Mouse (Mus musculus): ENCODE results near the gene Ube2g2. TPM values are rescaled to one million over a fixed set of nuclear protein-coding genes. Genes with fewer than 3 reads are reported as not detected.

The Ube2g2 gene
- 65.0 and 70.3 TPM in 2 replicates for polyA plus RNA-seq (2015; fragmentation: Nextera tagmentation; extraction: Ambion mirVana)

DNA sequence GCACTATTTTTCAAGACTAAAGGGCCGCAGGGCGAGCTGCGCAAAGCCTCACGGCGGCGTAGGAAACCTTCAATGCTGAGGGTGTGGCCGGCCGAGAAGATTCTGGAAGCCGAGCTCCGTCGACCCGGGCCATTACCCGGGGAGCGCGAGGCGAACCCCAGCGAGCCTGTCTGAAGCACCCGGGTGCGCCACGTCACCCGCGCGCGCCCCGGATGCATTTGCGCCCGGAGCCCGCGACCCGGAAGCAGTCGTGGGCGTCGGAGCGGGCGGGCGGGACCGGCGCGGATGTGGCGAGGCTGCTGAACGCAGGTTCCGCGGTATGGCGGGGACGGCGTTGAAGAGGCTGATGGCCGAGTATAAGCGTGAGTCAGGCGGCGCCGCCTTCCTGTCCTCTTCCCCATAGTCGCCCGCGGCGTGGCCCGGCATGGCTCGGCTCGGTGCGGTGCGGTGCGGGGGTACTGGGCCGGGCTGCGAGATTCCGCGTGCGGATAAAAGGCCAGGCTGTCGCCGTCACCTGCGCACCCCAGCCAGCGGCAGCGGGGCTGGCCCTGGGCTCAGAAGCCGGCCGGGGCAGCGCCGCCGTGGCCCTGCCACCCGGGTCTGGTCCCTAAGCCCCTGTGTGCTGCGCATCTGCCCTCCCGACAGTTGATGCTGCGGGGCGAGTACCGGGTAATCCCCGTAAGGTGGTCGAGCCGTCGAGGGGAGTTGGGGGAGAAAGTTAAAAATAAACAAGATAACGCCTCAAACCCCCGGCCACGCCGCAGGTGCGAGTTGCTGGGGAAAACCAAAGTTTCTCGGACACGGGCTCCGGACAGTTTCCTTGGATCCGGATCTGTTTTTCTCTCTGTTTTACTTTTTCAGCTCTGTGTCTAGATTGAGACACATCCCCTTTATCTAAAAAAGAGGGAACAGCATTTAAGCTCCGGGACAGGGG, at the start of gene Ube2g2:
Ube2g2 (plus strand) TSS at position 221 of the 934 bp plus-strand sequence.
- peak; percentile 97 for ATAC-seq

DNA sequence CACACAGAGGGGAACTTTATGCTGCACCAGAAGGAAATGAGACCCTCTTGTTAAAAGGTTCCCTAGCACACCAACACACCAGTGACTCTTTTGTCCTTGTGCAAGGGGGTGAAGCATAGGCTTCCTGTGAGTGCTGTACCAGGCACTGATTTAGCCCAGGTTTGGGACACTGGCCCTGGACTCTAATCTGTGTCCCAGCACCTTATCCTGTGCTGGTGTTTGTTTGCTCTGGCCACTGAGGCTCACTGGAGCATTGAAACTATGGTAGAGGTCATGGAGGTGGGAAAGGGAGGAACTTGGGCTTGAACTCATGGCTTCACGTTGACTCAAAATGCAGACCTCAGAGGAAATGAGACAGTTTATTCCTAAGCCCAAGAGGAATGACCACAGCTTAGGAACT, 48.9 kb upstream of the Ube2g2 start:
- Histone ChIP-seq H3K27me3 (replicated peaks) (no peaks in the 10 kb centered on the region), H3K4me2 (replicated peaks) (no peak overlapping the region), H3K36me3 (no peaks in the 10 kb centered on the region), H3K27ac (no peak overlapping the region), H3K9me3 (no peaks in the 10 kb centered on the region), H3K4me3 (replicated peaks) (no peak overlapping the region), H3K9ac (no peak overlapping the region), H3K4me1 (replicated peaks) (peaks cover 9% of the 10 kb centered on the region; the same call in 1 of the 2 replicates)
- ATAC-seq = no peak
- WGBS = 77% methylated on average over 1 of the region's 1 CpGs

More for the DNA sequence above, at the start of gene Ube2g2:
- H3K4me3 ChIP-seq (replicated peaks) = peak within 1 kb of the TSS; percentile 92
- 0 out of 2 replicates have a peak, but pooled peaks cover 9% of the 10 kb centered on the region for H3K36me3 ChIP-seq
- WGBS = under 1% methylated on average over 96 of the region's 96 CpGs
- H3K27ac ChIP-seq = peak within 1 kb of the TSS; percentile 88
- H3K9ac ChIP-seq = peak within 1 kb of the TSS; percentile 90
- peak within 1 kb of the TSS; percentile 78 for H3K4me2 ChIP-seq (replicated peaks)
- no peaks in the 10 kb centered on the region for H3K9me3 ChIP-seq
- no peaks in the 10 kb centered on the region for H3K27me3 ChIP-seq (replicated peaks)
- peaks cover 25% of the 10 kb centered on the region for H3K4me1 ChIP-seq (replicated peaks)

DNA sequence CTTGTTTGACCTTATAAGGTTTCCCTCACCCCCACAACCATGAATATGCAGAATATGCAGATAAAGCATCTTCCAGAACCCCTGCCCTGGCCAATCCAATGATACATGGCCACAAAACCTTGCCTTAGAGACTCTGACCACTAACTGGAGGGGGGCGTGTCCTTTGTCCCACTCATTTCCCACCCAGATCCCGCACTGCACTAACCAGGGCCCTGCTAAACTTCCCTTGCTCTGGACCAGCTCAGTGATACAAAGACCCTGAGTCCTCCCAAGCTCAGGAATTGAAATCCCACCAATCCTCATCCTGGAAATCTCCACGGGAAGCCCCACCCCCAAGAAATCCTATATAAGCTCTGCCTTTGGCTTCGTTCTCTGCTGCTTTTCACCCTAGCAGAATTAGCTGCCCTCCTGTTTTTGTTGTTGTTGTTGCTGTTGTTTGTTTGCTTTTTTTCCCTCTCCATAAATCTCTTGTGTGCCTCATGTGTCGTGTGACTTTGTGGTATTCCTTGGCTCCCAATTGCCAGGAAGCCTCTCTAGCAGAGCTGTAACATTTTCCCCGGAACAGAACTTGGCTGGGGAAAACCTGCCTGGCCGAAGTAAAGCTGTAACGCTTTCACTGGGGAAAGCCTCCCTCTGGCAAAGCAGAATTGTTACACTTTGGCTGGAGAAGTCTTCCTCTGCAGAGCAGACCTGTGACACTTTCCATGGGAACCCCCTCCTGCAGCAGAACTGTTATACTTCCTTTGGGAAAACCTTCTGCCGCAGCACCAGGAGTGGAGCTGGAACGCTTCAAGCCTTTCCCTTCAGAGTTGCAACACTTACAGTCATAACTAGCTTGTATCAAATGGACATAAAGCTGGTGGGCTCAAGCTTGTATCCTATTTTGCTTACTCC, 41.8 kb upstream of the Ube2g2 start:
- Histone ChIP-seq H3K36me3 (no peaks in the 10 kb centered on the region), H3K9ac (no peak overlapping the region), H3K9me3 (no peaks in the 10 kb centered on the region), H3K4me1 (replicated peaks) (peaks cover 14% of the 10 kb centered on the region; the same call in 1 of the 2 replicates), H3K4me3 (replicated peaks) (no peak overlapping the region), H3K27ac (0 out of 2 replicates have a peak overlapping the region, but pooled peaks have one; percentile 37), H3K27me3 (replicated peaks) (no peaks in the 10 kb centered on the region), H3K4me2 (replicated peaks) (no peak overlapping the region)
- ATAC-seq = no peak
- 49% methylated on average over 10 of the region's 10 CpGs for WGBS

DNA sequence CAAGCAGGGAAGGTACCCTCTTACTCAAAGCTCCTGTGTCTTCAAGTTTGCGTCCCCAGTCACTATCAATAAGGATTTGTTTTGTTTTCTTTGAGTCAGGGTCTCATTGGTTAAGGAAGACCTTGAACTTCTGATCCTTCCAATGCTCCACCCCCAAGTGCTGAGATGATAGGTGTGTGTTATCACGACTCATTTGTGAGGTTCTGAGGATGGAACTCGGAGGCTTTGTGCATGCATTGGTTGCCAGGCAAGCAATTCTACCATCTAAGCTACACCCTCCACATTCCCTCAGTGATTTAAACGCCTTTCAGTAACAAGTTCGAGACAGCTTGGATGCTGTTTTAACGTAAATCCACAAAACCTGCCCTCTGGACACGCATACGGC, 41.1 kb upstream of the Ube2g2 start:
- H3K4me2 ChIP-seq (replicated peaks) = peak overlapping the region; percentile 78
- H3K9ac ChIP-seq = peak overlapping the region; percentile 51; the same call in 1 of the 2 replicates
- WGBS = 5% methylated on average over 8 of the region's 8 CpGs
- no peaks in the 10 kb centered on the region for H3K36me3 ChIP-seq
- H3K27ac ChIP-seq = peak overlapping the region; percentile 61
- peaks cover 20% of the 10 kb centered on the region for H3K4me1 ChIP-seq (replicated peaks)
- ATAC-seq = peak; percentile 14
- H3K27me3 ChIP-seq (replicated peaks) = no peaks in the 10 kb centered on the region
- H3K4me3 ChIP-seq (replicated peaks) = peak overlapping the region; percentile 93
- no peaks in the 10 kb centered on the region for H3K9me3 ChIP-seq

DNA sequence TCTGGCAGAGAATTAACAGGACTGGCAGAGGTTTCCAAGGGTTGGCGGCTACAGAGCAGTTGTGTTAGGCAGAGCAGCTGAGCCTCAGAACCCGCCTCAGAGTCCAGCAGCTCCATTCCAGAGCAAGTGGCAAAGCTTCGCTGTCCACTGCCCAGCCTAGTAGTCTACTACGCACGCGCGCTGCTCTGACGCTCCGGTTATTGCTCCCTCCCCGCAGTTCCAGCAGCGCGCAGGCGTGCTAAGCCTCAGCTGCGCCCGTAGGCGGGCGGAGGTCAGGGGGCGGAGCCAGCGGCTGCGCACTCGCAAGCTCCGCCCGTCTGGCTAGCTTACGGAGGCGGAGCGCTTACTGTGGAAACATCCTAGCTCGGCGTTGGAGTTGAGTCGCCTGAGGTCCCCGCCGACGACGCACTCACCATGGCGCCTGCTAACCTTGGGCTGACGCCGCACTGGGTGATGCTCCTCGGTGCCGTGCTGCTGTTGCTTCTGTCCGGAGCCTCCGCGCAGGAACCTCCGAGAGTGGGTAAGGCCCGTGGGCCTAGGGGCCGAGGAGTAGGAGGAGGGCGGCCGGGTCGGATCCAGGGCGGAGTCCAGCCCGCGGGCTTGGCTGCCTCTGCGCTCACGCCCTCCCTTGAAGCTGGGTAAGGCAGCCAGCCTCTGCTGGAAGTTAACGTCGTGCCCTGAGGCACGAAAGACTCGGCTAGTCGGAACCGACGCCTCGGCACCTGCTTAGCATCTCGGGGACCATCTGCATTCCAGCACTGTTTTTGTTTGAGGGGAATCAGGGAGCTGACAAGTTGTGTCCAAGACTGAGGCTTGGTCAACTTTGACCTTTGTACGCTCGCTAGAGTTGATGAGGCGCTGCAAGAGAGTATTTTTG, 40.4 kb upstream of the Ube2g2 start, which contains the start of gene Pttg1ip:
Pttg1ip (plus strand) TSS at position 313 of the 877 bp plus-strand sequence.
- peak within 1 kb of the TSS; percentile 78 for H3K4me2 ChIP-seq (replicated peaks)
- H3K36me3 ChIP-seq = no peaks in the 10 kb centered on the region
- peaks cover 24% of the 10 kb centered on the region for H3K4me1 ChIP-seq (replicated peaks)
- whole genome bisulfite sequencing = under 1% methylated on average over 64 of the region's 64 CpGs
- H3K27me3 ChIP-seq (replicated peaks) = no peaks in the 10 kb centered on the region
- H3K27ac ChIP-seq = peak within 1 kb of the TSS; percentile 96
- peak; percentile 97 for ATAC-seq
- H3K9me3 ChIP-seq = no peaks in the 10 kb centered on the region
- peak within 1 kb of the TSS; percentile 93 for H3K4me3 ChIP-seq (replicated peaks)
- peak within 1 kb of the TSS; percentile 95 for H3K9ac ChIP-seq

DNA sequence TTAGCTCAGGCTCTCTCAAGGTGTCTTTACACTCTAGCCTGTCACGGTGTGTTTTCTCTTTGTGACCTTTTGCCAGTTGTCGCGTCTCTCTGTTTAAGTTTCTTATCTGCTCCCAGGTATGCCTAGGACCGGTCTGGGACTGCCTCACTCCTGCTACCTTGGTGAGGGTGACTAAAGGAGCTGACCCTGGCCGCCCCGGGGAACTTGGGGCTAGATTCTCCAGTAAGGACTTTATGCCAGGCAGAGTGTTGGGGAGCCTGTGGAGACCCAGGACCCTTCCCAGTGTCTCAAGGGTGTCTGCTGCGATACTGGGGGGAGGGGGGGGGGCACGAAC, 39.8 kb upstream of the Ube2g2 start:
- 7% methylated on average over 8 of the region's 8 CpGs for WGBS
- H3K9me3 ChIP-seq = no peaks in the 10 kb centered on the region
- H3K27ac ChIP-seq = peak overlapping the region; percentile 96
- peak overlapping the region; percentile 95 for H3K9ac ChIP-seq
- H3K4me1 ChIP-seq (replicated peaks) = peaks cover 30% of the 10 kb centered on the region
- H3K36me3 ChIP-seq = no peaks in the 10 kb centered on the region
- no peaks in the 10 kb centered on the region for H3K27me3 ChIP-seq (replicated peaks)
- peak overlapping the region; percentile 93 for H3K4me3 ChIP-seq (replicated peaks)
- peak overlapping the region; percentile 78 for H3K4me2 ChIP-seq (replicated peaks)
- peak; percentile 39 for ATAC-seq

DNA sequence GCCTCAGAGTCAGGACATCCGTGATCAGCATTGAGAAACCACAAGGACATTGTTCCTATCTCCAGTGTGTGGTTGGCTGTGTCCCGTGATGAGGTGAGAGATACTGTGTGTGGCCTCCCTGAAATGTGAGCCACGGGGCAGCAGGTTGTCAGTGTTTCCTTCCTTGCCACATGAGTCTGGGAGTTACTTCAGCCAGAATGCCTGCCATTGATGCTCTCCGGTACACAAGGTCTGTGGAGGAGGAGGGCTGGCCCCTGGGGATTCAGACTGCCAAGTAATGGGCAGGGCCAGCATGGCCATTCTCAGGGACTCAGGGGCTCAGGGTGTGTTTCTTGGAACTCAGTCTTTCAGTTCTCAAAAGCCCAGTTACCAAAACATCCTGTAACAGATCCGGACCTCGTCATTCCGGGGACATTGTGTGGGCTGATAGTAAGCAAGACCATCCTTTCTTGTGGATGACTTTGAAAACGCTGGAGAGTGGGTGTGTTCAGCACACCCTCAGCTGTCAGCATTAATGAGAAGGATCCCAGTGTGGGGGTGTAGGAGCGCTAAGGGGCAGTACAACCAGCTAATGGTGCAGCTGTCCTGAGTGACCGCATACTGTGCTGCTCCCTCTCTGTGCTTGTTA, 38.2 kb upstream of the Ube2g2 start:
- Histone ChIP-seq H3K4me3 (replicated peaks) (no peak overlapping the region), H3K36me3 (no peaks in the 10 kb centered on the region), H3K9me3 (no peaks in the 10 kb centered on the region), H3K4me2 (replicated peaks) (0 out of 2 replicates have a peak overlapping the region, but pooled peaks have one; percentile 1), H3K4me1 (replicated peaks) (peaks cover 39% of the 10 kb centered on the region), H3K27me3 (replicated peaks) (no peaks in the 10 kb centered on the region), H3K27ac (no peak overlapping the region), H3K9ac (no peak overlapping the region)
- ATAC-seq = no peak
- 73% methylated on average over 10 of the region's 10 CpGs for WGBS

DNA sequence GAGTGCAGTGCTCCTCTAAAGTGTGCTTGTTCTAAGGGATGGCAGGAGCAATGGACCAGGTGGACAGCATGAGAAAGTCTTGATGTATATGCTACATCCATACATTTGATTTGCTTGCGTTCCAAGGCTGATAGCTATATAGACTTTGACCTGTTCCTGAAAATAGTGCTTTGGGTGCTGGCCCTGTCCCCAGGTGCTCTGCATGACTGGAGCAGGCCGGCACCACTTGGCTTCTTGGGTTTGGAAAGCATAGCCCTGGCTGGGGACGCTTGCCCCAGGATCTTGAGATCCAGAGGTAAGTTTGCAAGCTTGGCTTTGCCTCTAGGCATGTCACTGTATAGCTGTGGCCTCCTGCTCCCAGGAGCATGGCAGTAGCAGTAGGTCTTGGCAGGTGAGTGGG, 35.4 kb upstream of the Ube2g2 start:
- ATAC-seq = no peak
- H3K4me2 ChIP-seq (replicated peaks) = peak overlapping the region; percentile 26; the same call in 1 of the 2 replicates
- H3K9me3 ChIP-seq = no peaks in the 10 kb centered on the region
- H3K4me1 ChIP-seq (replicated peaks) = peaks cover 52% of the 10 kb centered on the region
- H3K4me3 ChIP-seq (replicated peaks) = no peak overlapping the region
- no peaks in the 10 kb centered on the region for H3K27me3 ChIP-seq (replicated peaks)
- H3K36me3 ChIP-seq = peaks cover 7% of the 10 kb centered on the region
- 0 out of 2 replicates have a peak overlapping the region, but pooled peaks have one; percentile 27 for H3K27ac ChIP-seq
- no peak overlapping the region for H3K9ac ChIP-seq
- WGBS = 88% methylated on average over 3 of the region's 3 CpGs

DNA sequence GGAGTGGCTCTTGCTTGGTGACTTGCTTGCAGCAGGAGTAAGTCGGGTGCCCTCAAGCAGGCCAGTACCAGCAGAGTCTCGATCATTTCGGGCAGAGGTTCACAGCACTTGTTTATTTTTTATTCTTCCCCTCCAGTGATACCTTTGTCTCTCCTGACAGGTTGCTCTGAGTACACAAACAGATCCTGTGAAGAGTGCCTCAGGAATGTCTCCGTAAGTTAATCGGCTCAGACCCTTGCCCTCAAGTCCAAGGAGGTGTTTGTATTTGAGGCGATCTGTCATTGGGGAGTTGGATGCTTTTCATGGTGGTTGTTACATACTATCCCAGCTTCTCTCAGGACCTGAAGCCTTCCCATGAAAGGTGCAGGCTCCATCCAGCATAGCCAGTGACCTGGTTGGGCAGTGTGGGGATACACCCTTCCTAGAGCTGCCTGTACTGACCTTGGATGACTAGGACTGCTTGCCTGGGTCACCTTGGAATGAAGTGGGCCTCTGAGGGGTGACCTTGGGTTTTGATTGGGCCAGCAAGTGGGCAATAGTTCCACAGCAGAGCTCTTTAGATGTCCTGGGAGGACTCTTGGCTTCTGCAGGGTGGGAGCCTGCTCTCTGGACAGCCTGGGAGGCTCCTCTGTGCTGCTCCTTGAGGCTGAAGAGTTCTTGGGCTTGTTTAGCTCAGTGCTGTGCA, 34.8 kb upstream of the Ube2g2 start:
- Histone ChIP-seq H3K9ac (no peak overlapping the region), H3K4me1 (replicated peaks) (peaks cover 51% of the 10 kb centered on the region), H3K4me2 (replicated peaks) (peak overlapping the region; percentile 26; the same call in 1 of the 2 replicates)

DNA sequence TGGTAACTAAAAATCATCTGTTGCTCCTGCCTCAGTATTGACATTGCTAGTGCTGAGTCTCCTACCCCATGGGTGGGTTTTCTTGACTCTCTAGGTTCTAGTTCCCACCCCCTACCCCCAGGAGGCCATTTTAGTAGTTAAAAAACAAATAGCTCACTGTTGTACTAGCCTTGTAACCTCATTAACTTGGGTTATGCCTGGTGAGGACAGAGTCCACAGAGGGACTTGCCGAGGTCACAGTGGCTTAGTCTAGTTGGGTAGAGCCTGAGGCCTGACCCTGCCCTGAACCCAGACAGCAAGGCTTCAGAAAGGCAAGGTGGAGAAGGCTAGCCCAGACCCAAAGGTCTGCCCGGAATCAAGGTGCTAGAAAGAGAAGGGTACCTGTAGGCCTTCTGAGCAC, 34.0 kb upstream of the Ube2g2 start:
- H3K4me1 ChIP-seq (replicated peaks) = peaks cover 43% of the 10 kb centered on the region
- WGBS = 89% methylated on average over 2 of the region's 2 CpGs
- no peaks in the 10 kb centered on the region for H3K27me3 ChIP-seq (replicated peaks)
- no peak overlapping the region for H3K27ac ChIP-seq
- no peak overlapping the region for H3K4me2 ChIP-seq (replicated peaks)
- no peak overlapping the region for H3K4me3 ChIP-seq (replicated peaks)
- H3K9ac ChIP-seq = no peak overlapping the region
- no peaks in the 10 kb centered on the region for H3K9me3 ChIP-seq
- H3K36me3 ChIP-seq = peaks cover 17% of the 10 kb centered on the region
- ATAC-seq = no peak

More for the DNA sequence above, 34.8 kb upstream of the Ube2g2 start:
- ATAC-seq = no peak
- 72% methylated on average over 6 of the region's 6 CpGs for WGBS
- Histone ChIP-seq H3K27ac (0 out of 2 replicates have a peak overlapping the region, but pooled peaks have one; percentile 27), H3K9me3 (no peaks in the 10 kb centered on the region), H3K27me3 (replicated peaks) (no peaks in the 10 kb centered on the region), H3K36me3 (peaks cover 11% of the 10 kb centered on the region), H3K4me3 (replicated peaks) (no peak overlapping the region)

All from intestine, embryonic 15.5 days (tissue).